Mouse (Mus musculus) embryonic fibroblast, embryonic 13.5 days (primary cell): Measurements from ENCODE around the gene Lrrc39.

Experiments
- CTCF ChIP-seq: IDR thresholded peaks from 2 replicates; pipeline ENCODE4 v1.5.1; 2011; ENCODE audit warnings: mild to moderate bottlenecking, control low read depth, low read length, moderate library complexity, borderline replicate concordance; ENCODE audit not compliant: insufficient read depth
- POLR2A ChIP-seq: IDR thresholded peaks from 2 replicates; pipeline ENCODE4 v1.6.1; 2011; ENCODE audit warnings: low read depth, mild to moderate bottlenecking, control low read depth, low read length, moderate library complexity

GRCm38 (mm10) chr3:116577286-116577685 is 14.5 kb downstream of the Lrrc39 start:
- TF ChIP-seq POLR2A (no peak), CTCF (peak; percentile 66; the same call in 1 of the 2 replicates)
